Mouse (Mus musculus): ENCODE measurements around the gene Rnf126.
"Not testable (repeated sequence)": the region's sequence is repeated elsewhere in the genome, so short reads cannot be mapped to it uniquely, and the experiment has no call there.

The Rnf126 gene

DNA sequence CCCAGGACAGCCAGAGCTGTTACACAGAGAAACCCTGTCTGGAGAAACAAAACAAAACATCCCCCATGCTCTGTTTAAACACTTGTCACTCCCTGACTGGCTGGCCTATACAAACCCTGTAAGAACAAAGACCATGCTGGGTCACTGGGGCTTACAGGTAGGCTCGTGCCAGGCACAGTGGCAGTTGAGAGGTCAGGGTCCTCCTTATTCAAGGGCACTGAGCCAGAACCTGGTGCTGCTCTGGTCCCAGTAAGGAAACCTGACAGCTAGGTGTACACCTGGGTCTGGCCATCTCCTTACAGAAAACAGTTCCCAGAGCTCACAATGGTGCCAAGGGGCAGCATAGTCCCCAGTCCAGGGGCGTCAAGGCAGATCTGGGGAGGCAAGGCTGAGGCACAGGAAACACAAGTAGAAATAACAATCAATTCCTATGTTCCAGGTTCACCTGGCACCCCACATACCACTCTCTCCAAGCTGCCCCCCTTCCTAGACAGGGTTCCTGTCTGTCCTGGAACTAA, 1.5 kb downstream of the Rnf126 start:
- DNase-seq = no peak

- DNase-seq = no peak
These were observed 2.5 kb downstream of the Rnf126 start for GRCm38 (mm10) chr10:79764234-79764633.

- no peak for DNase-seq
These were observed 3.9 kb downstream of the Rnf126 start for GRCm38 (mm10) chr10:79762875-79763274.

GRCm38 (mm10) chr10:79760603-79761143, 6.1 kb downstream of the Rnf126 start:
- DNase-seq = no peak

DNA sequence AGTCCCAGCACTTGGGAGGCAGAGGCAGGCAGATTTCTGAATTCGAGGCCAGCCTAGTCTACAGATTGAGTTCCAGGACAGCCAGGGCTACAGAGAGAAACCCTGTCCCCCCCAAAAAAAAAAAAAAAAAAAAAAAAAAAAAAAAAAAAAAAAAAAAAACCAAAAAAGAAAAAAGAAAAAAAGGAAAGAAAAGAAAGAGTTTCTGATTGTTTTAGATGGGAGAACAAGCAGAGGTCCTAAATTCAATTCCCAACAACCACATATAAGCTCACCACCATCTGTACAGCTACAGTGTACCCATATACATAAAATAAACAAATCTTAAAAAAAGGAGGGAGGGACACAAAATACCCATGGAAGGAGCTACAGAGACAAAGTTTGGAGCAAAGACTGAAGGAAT, 7.1 kb downstream of the Rnf126 start:
- not testable (repeated sequence) for DNase-seq

GRCm38 (mm10) chr10:79756660-79757059, 10.1 kb downstream of the Rnf126 start:
- no peak for DNase-seq

- no peak for DNase-seq
These were observed 10.9 kb downstream of the Rnf126 start for GRCm38 (mm10) chr10:79755854-79756253.

DNA sequence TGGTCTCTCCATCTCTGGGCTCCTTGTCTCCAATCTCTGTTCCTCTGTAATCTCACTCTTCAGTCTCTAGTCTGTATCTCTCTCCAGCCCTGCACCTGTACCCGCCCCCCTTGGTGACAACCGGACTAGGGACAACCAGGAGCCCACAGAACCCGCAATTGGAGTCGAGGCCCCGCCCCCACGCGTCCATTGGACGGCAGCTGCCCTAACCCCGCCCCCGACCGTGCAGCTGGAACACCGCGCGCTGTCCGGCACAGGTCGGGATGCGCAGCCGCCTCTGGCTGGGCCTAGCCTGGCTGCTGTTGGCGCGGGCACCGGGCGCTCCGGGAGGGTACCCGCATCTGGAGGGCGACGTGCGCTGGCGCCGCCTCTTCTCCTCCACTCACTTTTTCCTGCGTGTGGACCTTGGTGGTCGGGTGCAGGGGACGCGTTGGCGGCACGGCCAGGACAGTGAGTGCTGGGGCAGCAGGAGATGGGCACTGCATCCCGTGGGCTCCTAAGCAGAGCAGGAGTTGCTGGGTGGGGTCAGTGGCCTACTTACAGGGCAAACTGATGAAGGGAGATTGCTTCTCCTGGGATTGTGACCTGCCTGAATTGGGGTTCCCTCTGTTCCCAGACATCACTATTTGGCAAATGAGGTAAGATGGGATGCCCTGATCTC, 11.8 kb downstream of the Rnf126 start, which contains the start of gene Fgf22:
Gene Fgf22 (plus strand): TSS at position 221 of the 661 bp plus-strand sequence.
- DNase-seq = peak; percentile 85

DNA sequence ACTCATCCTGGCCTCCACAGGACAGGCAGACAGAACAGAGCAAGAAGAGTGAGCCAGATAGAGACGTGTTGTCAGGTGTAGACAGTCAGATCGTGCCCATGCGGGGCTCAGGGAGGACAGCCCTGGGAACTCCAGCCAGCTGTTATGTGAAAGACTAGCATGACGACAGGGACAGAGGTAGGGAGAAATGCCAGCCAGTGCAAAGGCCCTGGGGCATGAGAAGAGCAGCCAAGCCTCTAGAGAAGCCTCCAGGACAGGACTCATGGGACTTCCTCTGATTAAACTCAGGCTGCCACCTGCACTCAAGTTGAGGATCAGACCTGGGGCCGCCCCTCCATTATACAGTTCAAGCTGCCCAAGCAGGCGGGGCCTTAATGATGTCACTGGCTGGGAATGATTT, 18.3 kb downstream of the Rnf126 start:
- no peak for DNase-seq

- DNase-seq = no peak
These were observed 20.0 kb downstream of the Rnf126 start for GRCm38 (mm10) chr10:79746774-79747151.

DNA sequence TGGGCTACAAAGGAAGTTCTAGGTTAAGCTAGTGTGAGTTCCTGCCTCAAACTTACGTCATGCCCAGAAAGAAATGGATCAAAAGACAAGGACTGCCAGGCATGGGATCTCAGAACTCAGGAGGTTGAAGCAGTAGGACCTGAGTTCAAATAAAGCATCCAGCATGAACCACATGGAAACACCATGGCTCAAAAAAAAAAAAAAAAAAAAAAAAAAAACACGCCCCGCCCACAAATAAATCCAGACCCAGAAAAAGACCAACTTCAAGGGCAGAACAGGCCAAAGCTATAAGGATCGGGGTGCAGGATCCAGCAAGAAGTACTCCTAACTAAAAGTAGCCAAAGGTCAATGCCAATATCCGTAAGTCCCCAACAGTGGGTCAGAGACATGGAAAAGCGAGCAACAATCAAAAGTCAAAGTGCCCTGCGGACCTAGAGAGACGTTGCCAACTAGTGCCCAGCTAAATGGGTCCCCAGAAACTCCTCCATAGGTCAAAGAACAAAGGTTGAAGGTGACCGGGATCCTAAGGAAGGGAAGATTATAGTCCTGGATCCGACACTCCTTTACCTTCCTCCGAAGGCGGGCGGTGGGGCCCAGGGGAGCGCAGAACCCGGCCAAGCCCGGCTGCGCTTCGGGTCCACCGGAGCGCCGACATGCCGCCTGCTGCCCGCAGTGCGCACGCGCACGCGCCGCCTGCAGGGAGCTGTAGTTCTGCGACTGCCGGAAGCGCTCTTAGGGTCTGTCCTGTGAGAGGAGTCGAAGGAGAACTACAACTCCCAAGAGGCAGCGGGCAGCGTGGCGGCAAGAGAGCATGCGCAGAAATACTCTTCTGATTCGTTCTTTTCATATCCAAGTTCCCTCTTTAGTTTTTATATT, 20.6 kb downstream of the Rnf126 start, which contains the start of gene Polrmt:
Gene Polrmt (minus strand): TSS at position 684 of the 876 bp plus-strand sequence.
- DNase-seq = peak; percentile 98

- DNase-seq = no peak
These were observed 21.3 kb downstream of the Rnf126 start for GRCm38 (mm10) chr10:79745411-79745810.

- DNase-seq = no peak
These were observed 22.9 kb downstream of the Rnf126 start for GRCm38 (mm10) chr10:79743650-79744365.

DNA sequence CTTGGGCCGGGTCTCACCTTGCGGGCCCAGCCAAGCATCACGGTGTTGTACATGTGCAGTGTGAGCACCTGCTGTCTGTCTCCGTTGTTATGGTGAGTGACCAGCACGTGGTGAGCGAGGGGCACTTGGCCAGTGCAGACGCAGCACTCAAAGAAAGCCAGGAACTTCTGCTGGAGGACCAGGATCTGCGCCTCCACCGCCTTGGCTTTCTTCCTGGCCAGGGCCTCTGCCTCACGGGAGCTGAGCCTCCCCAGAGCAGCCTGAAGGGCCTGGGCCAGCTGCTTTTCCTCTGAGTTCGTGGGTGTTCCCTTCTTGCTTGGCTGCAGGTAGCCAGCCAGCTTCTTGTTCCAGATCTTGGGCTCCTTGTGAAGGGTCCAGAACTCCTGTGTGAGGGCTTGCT, 23.6 kb downstream of the Rnf126 start:
- no peak for DNase-seq

GRCm38 (mm10) chr10:79740863-79741262, 25.9 kb downstream of the Rnf126 start:
- DNase-seq = peak; percentile 71

GRCm38 (mm10) chr10:79739234-79739633, 27.5 kb downstream of the Rnf126 start:
- DNase-seq = no peak

- peak; percentile 50 for DNase-seq
These were observed 28.5 kb downstream of the Rnf126 start for GRCm38 (mm10) chr10:79738259-79738658.

DNA sequence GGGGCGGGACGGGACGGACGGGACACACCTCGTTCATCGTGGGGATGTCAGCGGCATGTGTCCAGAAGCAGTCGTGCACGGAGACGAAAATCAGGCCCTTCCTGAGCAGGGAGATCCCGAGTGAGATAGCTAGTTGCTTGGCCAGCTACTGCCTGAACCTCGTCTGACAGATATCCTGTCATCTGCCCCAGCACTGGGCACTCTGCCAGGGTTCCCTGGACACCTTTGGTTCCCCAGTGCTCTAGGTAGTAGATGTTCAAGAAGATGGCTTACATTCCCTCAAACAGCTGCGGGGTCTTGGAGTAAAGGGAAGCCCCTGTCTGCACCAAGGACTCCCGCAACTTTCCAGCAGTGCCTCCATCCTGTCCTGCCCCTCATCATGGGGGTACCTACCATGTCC, 30.0 kb downstream of the Rnf126 start:
- DNase-seq = no peak

DNA sequence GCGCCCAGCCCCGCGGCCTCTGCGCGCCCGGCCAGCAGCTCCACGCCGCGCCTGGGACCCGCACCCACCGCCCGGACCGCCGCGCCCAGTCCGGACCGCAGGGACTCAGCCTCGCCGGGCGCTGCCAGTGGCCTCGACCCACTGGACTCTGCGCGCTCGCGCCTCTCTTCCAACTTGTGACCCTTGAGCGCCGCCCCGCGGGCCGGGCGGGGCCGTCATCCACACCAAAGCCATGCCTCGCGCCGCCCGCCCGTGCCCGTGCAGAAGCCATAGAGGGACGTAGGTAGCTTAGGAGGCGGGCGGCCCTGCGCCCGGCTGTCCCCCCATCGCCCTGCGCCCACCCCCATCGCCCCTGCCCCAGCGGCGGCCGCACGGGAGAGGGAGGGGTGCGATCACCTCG, 31.4 kb downstream of the Rnf126 start:
- peak; percentile 39 for DNase-seq

DNA sequence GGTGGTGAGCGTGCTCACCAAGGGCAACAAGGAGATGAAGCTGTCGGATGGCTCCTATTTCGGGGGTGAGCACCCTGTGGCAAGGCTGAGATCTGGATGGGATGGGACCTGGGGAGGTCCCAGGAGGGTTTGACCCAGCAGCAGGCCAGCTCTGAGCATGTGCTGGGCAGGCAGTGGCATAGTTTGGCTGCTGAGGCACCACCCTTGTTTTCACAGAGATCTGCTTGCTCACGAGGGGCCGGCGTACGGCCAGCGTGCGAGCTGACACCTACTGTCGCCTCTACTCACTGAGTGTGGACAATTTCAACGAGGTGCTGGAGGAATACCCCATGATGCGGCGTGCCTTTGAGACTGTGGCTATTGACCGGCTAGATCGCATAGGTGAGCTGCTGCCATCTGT, 32.9 kb downstream of the Rnf126 start:
- DNase-seq = no peak

DNA sequence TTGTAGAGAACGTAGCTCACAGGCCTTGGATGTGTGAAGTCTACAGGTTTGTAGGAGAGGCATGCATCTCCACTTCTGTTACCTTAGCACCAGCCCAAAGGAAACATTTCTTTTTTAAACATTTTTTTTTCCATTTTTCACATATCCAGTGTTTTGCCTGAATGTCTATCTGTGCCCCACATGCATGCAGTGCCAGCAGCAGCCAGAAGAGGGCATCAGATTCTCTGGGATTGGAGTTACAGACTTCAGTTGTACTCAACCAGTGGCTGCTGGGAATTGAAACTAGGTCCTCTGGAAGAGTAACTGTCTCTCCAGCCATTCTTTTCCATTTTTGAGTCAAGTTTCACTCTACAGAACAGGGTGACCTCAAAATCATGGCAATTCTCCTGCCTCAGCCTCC, 34.3 kb downstream of the Rnf126 start:
- DNase-seq = peak; percentile 28

GRCm38 (mm10) chr10:79729357-79729965, 37.3 kb downstream of the Rnf126 start:
- no peak for DNase-seq

Data from retina, postnatal 1 day (tissue).